Mouse (Mus musculus) CH12.LX (cell line): Measurements from ENCODE around the gene Galr2. TPM values are rescaled to one million over a fixed set of nuclear protein-coding genes. Genes with fewer than 3 reads are reported as not detected.

Source experiments
- DNase-seq: peaks from one replicate; pipeline ENCODE4 v3.0.0-alpha.2; 2013; ENCODE audit errors: extremely low read depth
- H3K27ac ChIP-seq: 2 replicates; pipeline ENCODE4 v1.5.1; 2012; ENCODE audit warnings: low read depth, mild to moderate bottlenecking, control low read depth, moderate library complexity; ENCODE audit not compliant: insufficient read depth
- H3K27me3 ChIP-seq: replicated peaks from 2 replicates; pipeline ENCODE3; 2012; ENCODE audit warnings: inconsistent platforms
- H3K36me3 ChIP-seq, 2 experiments: replicated peaks in 1 of 2; 2 replicates each; pipeline versions ENCODE3 to v1.6.1; 2012; ENCODE audit warnings: inconsistent platforms in 1 of 2, low read length in 1 of 2, mild to moderate bottlenecking in 1 of 2, mixed read lengths in 1 of 2, moderate library complexity in 1 of 2; ENCODE audit not compliant: control insufficient read depth in 1 of 2, insufficient read depth in 1 of 2
- H3K4me1 ChIP-seq, 2 experiments: 2 replicates each; pipeline ENCODE4 v1.6.1; 2012; ENCODE audit warnings: inconsistent platforms in 1 of 2, moderate library complexity in 1 of 2; ENCODE audit not compliant: insufficient read depth in 2 of 2, control insufficient read depth in 1 of 2
- H3K4me2 ChIP-seq: 2 replicates; pipeline ENCODE4 v1.6.1; 2012; ENCODE audit warnings: low read depth, mild to moderate bottlenecking, control low read depth; ENCODE audit not compliant: poor library complexity, insufficient read depth, severe bottlenecking
- H3K4me3 ChIP-seq, 3 experiments: fragments of 150-350 bp in 1 of 3; sonication (generic) in 1 of 3; replicated peaks in 1 of 3; 2 replicates each; pipeline versions ENCODE3 to v1.5.1; 2011 to 2012; ENCODE audit warnings: low read depth in 2 of 3, low read length in 2 of 3, mild to moderate bottlenecking in 2 of 3, moderate library complexity in 2 of 3, control low read depth in 1 of 3, improper control_type of control experiment in 1 of 3, inconsistent platforms in 1 of 3, mixed read lengths in 1 of 3; ENCODE audit not compliant: poor library complexity in 1 of 3
- H3K79me2 ChIP-seq: replicated peaks from 2 replicates; pipeline ENCODE4 v1.6.1; 2012; ENCODE audit warnings: mild to moderate bottlenecking, moderate library complexity; ENCODE audit not compliant: control insufficient read depth, poor library complexity, insufficient read depth, severe bottlenecking; ENCODE audit errors: extremely low read depth
- H3K9ac ChIP-seq: 2 replicates; pipeline ENCODE4 v1.6.1; 2012; ENCODE audit warnings: low read depth, mild to moderate bottlenecking, control low read depth, moderate library complexity; ENCODE audit not compliant: insufficient read depth
- H3K9me3 ChIP-seq: replicated peaks from 2 replicates; pipeline ENCODE3; 2012; ENCODE audit warnings: low read length, inconsistent platforms, mixed read lengths
- CHD1 ChIP-seq: IDR thresholded peaks from 2 replicates; pipeline ENCODE4 v1.6.1; 2012; ENCODE audit warnings: low read depth, low read length, improper control_type of control experiment, inconsistent platforms
- E2F4 ChIP-seq: IDR thresholded peaks from 2 replicates; pipeline ENCODE4 v1.6.1; 2011; ENCODE audit warnings: low read depth, low read length, improper control_type of control experiment; ENCODE audit not compliant: insufficient replicate concordance
- ELF1 ChIP-seq: IDR thresholded peaks from 2 replicates; pipeline ENCODE4 v1.6.1; 2014; ENCODE audit warnings: low read depth, mild to moderate bottlenecking, inconsistent platforms, low read length, improper control_type of control experiment
- ETS1 ChIP-seq: conservative IDR thresholded peaks from 2 replicates; pipeline ENCODE4 v1.6.1; 2012; ENCODE audit warnings: low read depth, mild to moderate bottlenecking, inconsistent platforms, low read length, improper control_type of control experiment, moderate library complexity
- JUN ChIP-seq: IDR thresholded peaks from 2 replicates; pipeline ENCODE4 v1.6.1; 2011; ENCODE audit warnings: low read depth, mild to moderate bottlenecking, low read length, improper control_type of control experiment, moderate library complexity; ENCODE audit not compliant: insufficient read depth
- MAX ChIP-seq: IDR thresholded peaks from 2 replicates; pipeline ENCODE4 v1.6.1; 2011; ENCODE audit warnings: low read length, improper control_type of control experiment
- MAZ ChIP-seq: IDR thresholded peaks from 2 replicates; pipeline ENCODE4 v1.6.1; 2012; ENCODE audit warnings: low read depth, mild to moderate bottlenecking, inconsistent platforms, low read length, improper control_type of control experiment, moderate library complexity
- MYC ChIP-seq: IDR thresholded peaks from 2 replicates; pipeline ENCODE4 v1.6.1; 2011; ENCODE audit warnings: low read depth, mild to moderate bottlenecking, improper control_type of control experiment, low read length
- RAD21 ChIP-seq: IDR thresholded peaks from 2 replicates; pipeline ENCODE4 v1.6.1; 2011; ENCODE audit warnings: low read depth, mild to moderate bottlenecking, low read length, improper control_type of control experiment, moderate library complexity
- SIN3A ChIP-seq: IDR thresholded peaks from 2 replicates; pipeline ENCODE4 v1.6.1; 2012; ENCODE audit warnings: low read length, improper control_type of control experiment, inconsistent platforms
- dilution Hi-C: fragments of 300-500 bp; cut with MboI; formaldehyde crosslinking; loops from 2 replicates; pipeline ENCODE4 v1.14.3; 2020; ENCODE audit warnings: low sequenced_read_pairs; ENCODE audit not compliant: extremely low pct_unique_long_range_greater_than_20kb, extremely low pct_ligation_motif_present
- in situ Hi-C: fragments of 300-500 bp; cut with MboI; formaldehyde crosslinking; loops from 3 replicates; pipeline ENCODE4 v1.14.3; 2019; ENCODE audit warnings: low sequenced_read_pairs, low pct_ligation_motif_present, low pct_unique_long_range_greater_than_20kb, mixed read lengths
- polyA plus RNA-seq: library from polyadenylated mRNA; unstranded; fragments of >175 nt; gene quantifications from 2 replicates; pipeline ENCODE4 v1.2.1, GENCODE M21; 2012; ENCODE audit warnings: low read depth; ENCODE audit not compliant: insufficient read length
- total RNA-seq, 2 experiments: library from RNA; depleted of rRNA; stranded (reverse); fragments of 300-350 nt in 1 of 2; fragments of >200 nt in 1 of 2; gene quantifications; 2 replicates each; pipeline ENCODE4 v1.2.3; 2012 to 2014

The Galr2 gene
- total and polyA plus RNA-seq, 3 experiments: 0.21 to 1.6 (median 0.85) TPM

DNA sequence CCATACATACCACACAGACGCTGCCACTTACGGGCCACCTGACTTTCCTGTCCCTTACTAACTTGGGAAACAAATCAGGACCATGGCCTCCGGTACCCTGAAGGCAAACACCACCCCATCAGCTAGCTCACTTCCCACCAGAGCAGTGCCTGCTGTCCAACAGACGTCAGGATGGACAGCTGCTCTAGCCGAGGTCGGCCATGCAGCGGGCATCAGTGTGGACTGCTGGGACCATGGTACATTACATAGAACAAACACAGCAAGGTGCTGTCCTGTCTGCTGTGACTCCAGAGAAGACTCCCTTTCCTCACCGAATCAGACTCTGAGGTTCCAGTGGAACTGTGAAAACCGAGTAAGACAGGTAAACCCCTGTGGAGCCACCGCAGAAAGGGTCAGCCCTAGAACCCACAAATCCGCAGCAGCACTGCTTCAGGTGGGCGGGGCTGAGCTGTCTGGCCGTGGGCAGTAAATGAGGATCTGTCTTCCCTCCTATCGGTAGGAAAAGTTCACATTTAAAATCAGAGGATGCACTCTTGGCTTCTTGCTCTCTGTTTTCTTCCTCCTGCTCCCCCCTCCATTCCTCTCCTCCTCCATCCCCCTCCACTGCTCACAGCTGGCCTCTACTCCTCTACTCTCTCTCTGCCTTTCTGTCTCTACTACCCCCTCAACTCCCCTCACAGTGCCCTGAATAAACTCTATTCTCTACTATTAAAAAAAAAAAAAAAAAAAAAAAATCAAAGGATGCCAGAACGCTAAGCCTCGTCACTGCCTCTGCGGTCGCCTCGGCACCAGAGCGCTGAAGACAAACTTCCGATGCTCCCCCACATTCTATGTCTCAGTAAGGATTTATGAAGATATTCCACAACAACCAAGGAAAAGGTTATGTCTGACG lies 25.4 kb upstream of the Galr2 start:
- peaks cover 23% of the 10 kb centered on the region for H3K79me2 ChIP-seq
- no peaks in the 10 kb centered on the region for H3K9me3 ChIP-seq
- H3K4me1 ChIP-seq: peaks cover 14 to 33% of the 10 kb centered on the region in 2 experiments
- no peak for DNase-seq
- H3K36me3 ChIP-seq: peaks cover 79 to 96% of the 10 kb centered on the region in 2 experiments
- peak overlapping the region; percentile 63 for H3K4me2 ChIP-seq
- H3K4me3 ChIP-seq: peak overlapping the region in 1 of 3 experiments; percentile 39
- dilution Hi-C loops (no loop called here), in situ Hi-C loops (no loop called here)
- peak overlapping the region; percentile 82 for H3K27ac ChIP-seq
- H3K27me3 ChIP-seq: no peaks in the 10 kb centered on the region
- TF ChIP-seq MAZ (no peak), ELF1 (0 out of 2 replicates have a peak, but pooled peaks have one; percentile 5), JUN (no peak), MAX (0 out of 2 replicates have a peak, but pooled peaks have one; percentile 11), SIN3A (0 out of 2 replicates have a peak, but pooled peaks have one; percentile 59), CHD1 (no peak)
- H3K9ac ChIP-seq: peak overlapping the region; percentile 22; the same call in 1 of the 2 replicates

DNA sequence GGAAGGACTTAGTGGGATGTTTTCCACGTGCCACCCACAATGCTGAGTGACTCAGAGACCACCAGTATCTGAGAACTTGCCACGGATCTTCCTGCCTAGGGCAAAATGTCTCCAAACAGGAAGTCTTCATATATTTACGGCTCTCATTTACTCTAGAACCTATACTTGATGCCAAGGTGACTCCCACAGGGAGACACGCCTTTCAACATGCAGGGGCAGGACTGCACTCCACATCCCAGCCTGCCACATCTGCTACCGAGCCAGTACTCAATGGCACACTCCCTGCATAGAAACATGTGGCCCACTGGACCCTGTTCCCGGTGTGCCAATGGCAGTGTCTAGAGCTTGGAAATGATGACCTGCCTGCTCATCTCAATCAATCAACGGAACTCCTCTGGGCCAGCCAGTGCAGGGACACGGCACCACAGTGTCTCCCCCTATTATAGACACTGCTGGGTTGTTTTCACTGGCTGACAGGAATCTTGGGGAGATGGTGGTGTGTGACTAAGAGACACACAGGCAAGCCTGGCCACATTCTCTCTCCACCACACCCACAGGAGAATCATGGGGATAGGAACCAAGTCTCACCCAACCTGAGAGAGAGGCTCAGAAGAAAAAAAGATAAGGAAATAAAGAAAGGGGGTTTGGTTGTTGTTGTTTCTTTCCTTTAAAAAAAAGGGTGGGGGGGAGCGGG lies 24.6 kb upstream of the Galr2 start:
- no peak for DNase-seq
- H3K4me3 ChIP-seq: no peak overlapping the region
- H3K4me1 ChIP-seq: peaks cover 14 to 33% of the 10 kb centered on the region in 2 experiments
- dilution Hi-C loops: no loop called here
- no peaks in the 10 kb centered on the region for H3K27me3 ChIP-seq
- H3K9me3 ChIP-seq: no peaks in the 10 kb centered on the region
- no peak overlapping the region for H3K4me2 ChIP-seq
- in situ Hi-C loops: no loop called here
- peaks cover 23% of the 10 kb centered on the region for H3K79me2 ChIP-seq
- peaks cover 78 to 96% of the 10 kb centered on the region in 2 experiments for H3K36me3 ChIP-seq
- TF ChIP-seq E2F4 (no peak), MYC (no peak), ETS1 (no peak), RAD21 (no peak)
- H3K9ac ChIP-seq: no peak overlapping the region
- H3K27ac ChIP-seq: 0 out of 2 replicates have a peak overlapping the region, but pooled peaks have one; percentile 1
